Mouse (Mus musculus): ENCODE results near the gene E130116L18Rik.

GRCm38 (mm10) chr5:25262266-25262665 is 39.3 kb upstream of the E130116L18Rik start:
- no peak for TF ChIP-seq CTCF (IDR thresholded peaks at IDR 0.05; ENCODE audit: low read depth)
- TF ChIP-seq EP300 (IDR thresholded peaks at IDR 0.05; ENCODE audit: low read depth), result no peak

All from heart, postnatal 0 days (tissue).